Mouse (Mus musculus) limb, embryonic 14.5 days (tissue): ENCODE data around the gene Trim12a. TPM values are rescaled to one million over a fixed set of nuclear protein-coding genes. Genes with fewer than 3 reads are reported as not detected.
"Not testable (repeated sequence)": the region's sequence is repeated elsewhere in the genome, so short reads cannot be mapped to it uniquely, and the experiment has no call there.

Experiments used
- ATAC-seq: fragments of 200-750 bp; cut with Nextera tagmentation; 2 replicates; pipeline ENCODE4 v1.8.0; 2017; ENCODE audit warnings: low read depth, moderate number of reproducible peaks, moderate TSS enrichment; ENCODE audit not compliant: low FRiP score
- DNase-seq: peaks from one replicate; pipeline ENCODE4 v3.0.0-alpha.2; 2015; ENCODE audit warnings: low spot score
- H3K27ac ChIP-seq: fragments of 300-500 bp; sonication (generic); replicated peaks from 2 replicates; pipeline ENCODE4 v1.5.1; 2014; ENCODE audit warnings: low read depth, mild to moderate bottlenecking, low read length, moderate library complexity, mixed read lengths
- H3K27me3 ChIP-seq: fragments of 300-500 bp; sonication (generic); 2 replicates; pipeline ENCODE4 v1.6.1; 2014; ENCODE audit warnings: low read length, mixed read lengths; ENCODE audit not compliant: control insufficient read depth, insufficient read depth
- H3K36me3 ChIP-seq: fragments of 300-500 bp; sonication (generic); 2 replicates; pipeline ENCODE4 v1.6.1; 2014; ENCODE audit warnings: mild to moderate bottlenecking, low read length, moderate library complexity, mixed read lengths; ENCODE audit not compliant: control insufficient read depth, insufficient read depth
- H3K4me1 ChIP-seq: fragments of 300-500 bp; sonication (generic); 2 replicates; pipeline ENCODE4 v1.6.1; 2014; ENCODE audit warnings: antibody characterized with exemption, low read length, mixed read lengths; ENCODE audit not compliant: control insufficient read depth, insufficient read depth
- H3K4me2 ChIP-seq: fragments of 300-500 bp; sonication (generic); replicated peaks from 2 replicates; pipeline ENCODE4 v1.6.1; 2014; ENCODE audit warnings: low read depth, mild to moderate bottlenecking, low read length, moderate library complexity; ENCODE audit not compliant: severe bottlenecking
- H3K4me3 ChIP-seq: fragments of 300-500 bp; sonication (generic); replicated peaks from 2 replicates; pipeline ENCODE4 v1.5.1; 2014; ENCODE audit warnings: low read length
- H3K9ac ChIP-seq: fragments of 300-500 bp; sonication (generic); 2 replicates; pipeline ENCODE4 v1.6.1; 2014; ENCODE audit warnings: mild to moderate bottlenecking, low read depth, low read length, moderate library complexity; ENCODE audit not compliant: severe bottlenecking
- H3K9me3 ChIP-seq: fragments of 300-500 bp; sonication (generic); 2 replicates; pipeline ENCODE4 v1.6.1; 2016; ENCODE audit warnings: low read length; ENCODE audit not compliant: control insufficient read depth
- POLR2A ChIP-seq: fragments of 200-500 bp; IDR thresholded peaks from 2 replicates; pipeline ENCODE4 v1.8.0; 2012; ENCODE audit warnings: inconsistent platforms, mild to moderate bottlenecking, moderate library complexity, borderline replicate concordance; ENCODE audit not compliant: insufficient read depth, insufficient read length; ENCODE audit errors: extremely low read depth
- WGBS: fragments of 180-500 bp; shearing (Covaris S2); extraction: QIAGEN DNeasy Blood & Tissue Kit; methylation state at CpG from one replicate; pipeline ENCODE4 v1.1.7; 2014; 5-methylcytosine and 5-hydroxymethylcytosine counted together
- polyA plus RNA-seq, 2 experiments: library from polyadenylated mRNA; depleted of rRNA in 1 of 2; stranded (reverse) in 1 of 2; unstranded in 1 of 2; fragments of >200 nt; fragmentation: Nextera tagmentation in 1 of 2; extraction: Ambion mirVana in 1 of 2; gene quantifications; 2 replicates each; pipeline versions ENCODE4 v1.2.1 to v1.2.3; 2012 to 2014

Trim12a gene
- polyA plus RNA-seq, 2 experiments = 6.0 to 9.1 TPM

DNA sequence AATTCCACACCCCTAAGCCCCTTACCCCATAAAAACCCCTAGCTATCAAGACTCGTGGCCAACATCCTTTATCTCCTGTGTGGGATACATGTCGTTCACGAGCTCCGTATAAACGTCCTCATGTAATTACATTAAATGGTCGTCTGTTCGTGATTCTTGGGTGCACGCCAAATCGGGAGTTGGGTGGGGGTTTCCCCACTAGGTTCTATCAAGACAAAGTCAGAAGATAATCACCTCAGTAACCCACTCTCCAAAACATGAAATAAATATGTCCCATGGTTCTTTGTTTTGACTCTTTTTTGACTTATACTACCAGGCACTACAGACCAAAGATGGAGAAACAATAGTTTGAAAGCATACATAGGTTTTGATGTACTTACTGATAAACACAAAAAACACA, 6.8 kb upstream of the Trim12a start:
- Histone ChIP-seq H3K4me1 (no peaks in the 10 kb centered on the region), H3K27ac (no peak overlapping the region), H3K27me3 (no peaks in the 10 kb centered on the region), H3K4me2 (no peak overlapping the region), H3K9ac (no peak overlapping the region), H3K36me3 (no peaks in the 10 kb centered on the region), H3K9me3 (no peaks in the 10 kb centered on the region), H3K4me3 (no peak overlapping the region)
- WGBS = 69% methylated on average over 9 of the region's 9 CpGs
- no peak for TF ChIP-seq POLR2A
- ATAC-seq (no peak), DNase-seq (no peak)

DNA sequence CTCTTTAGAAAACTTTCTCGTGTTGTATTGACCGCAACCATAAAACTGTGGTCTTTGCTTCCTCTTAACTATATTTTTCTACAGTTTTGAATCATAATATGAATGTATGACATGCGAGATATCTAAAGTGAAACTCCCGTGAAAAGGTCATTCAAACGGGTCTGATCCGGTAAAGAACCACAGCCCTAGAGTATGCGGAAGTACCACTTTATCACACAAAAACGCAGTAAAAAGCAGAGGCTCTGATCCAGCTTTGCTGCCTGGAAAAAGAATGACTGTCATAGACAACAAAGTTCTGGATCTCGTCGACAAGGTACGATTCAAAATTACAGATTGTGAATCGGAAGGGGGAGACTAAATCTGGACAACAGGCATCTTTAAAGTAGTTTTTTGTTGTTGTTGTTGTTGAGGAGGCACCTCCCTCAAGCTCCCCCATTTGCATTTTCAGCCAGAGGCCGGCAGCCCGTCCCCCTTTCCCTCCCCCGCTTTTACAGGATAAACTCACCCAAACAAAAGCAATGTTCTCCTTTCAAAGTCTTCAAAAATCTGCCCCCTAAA, 391 bp downstream of the Trim12a start:
- WGBS = 11% methylated on average over 15 of the region's 15 CpGs
- DNase-seq = peak; percentile 11
- Histone ChIP-seq H3K27me3 (no peaks in the 10 kb centered on the region), H3K9me3 (no peaks in the 10 kb centered on the region), H3K4me3 (peak overlapping the region; percentile 37), H3K9ac (peak overlapping the region; percentile 38), H3K4me1 (no peaks in the 10 kb centered on the region), H3K4me2 (peak overlapping the region; percentile 49), H3K27ac (no peak overlapping the region; the same call in 1 of the 2 replicates), H3K36me3 (no peaks in the 10 kb centered on the region)
- no peak for TF ChIP-seq POLR2A
- peak; percentile 53; the same call in 1 of the 2 replicates for ATAC-seq

- no peak overlapping the region for H3K4me3 ChIP-seq
- H3K4me1 ChIP-seq = no peaks in the 10 kb centered on the region
- no peaks in the 10 kb centered on the region for H3K36me3 ChIP-seq
- H3K9ac ChIP-seq = no peak overlapping the region
- H3K27me3 ChIP-seq = no peaks in the 10 kb centered on the region
- no peaks in the 10 kb centered on the region for H3K9me3 ChIP-seq
- TF ChIP-seq POLR2A = no peak
- DNase-seq (no peak), ATAC-seq (no peak)
- H3K27ac ChIP-seq = no peak overlapping the region
- no peak overlapping the region for H3K4me2 ChIP-seq
- 82% methylated on average over 5 of the region's 5 CpGs for WGBS
Measured at GRCm38 (mm10) chr7:104291638-104292400, 23.4 kb downstream of the Trim12a start.

DNA sequence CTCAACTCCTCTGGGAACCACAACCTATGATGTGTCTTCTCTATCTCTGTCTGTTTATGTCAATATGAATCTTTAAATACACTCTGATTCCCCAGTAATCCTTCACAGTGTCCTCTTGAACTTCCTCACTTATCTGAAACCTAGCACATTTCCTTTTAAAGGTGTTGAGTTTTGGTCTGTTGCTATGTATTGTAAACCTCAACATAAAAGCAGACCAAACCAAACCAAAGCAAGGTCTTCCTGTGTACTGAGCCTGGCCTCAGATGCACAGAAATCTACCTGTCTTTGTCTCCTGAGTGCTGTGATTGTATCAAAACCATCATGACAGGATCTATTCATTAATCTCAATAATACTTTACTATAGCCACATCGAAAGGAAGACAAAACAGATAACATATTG, 24.6 kb downstream of the Trim12a start:
- DNase-seq (no peak), ATAC-seq (no peak)
- H3K4me3 ChIP-seq = no peak overlapping the region
- no peaks in the 10 kb centered on the region for H3K4me1 ChIP-seq
- no peaks in the 10 kb centered on the region for H3K27me3 ChIP-seq
- no peak overlapping the region for H3K4me2 ChIP-seq
- no peak overlapping the region for H3K9ac ChIP-seq
- no peaks in the 10 kb centered on the region for H3K9me3 ChIP-seq
- no peak overlapping the region for H3K27ac ChIP-seq
- H3K36me3 ChIP-seq = no peaks in the 10 kb centered on the region
- 91% methylated on average over 1 of the region's 1 CpGs for whole genome bisulfite sequencing
- no peak for TF ChIP-seq POLR2A

DNA sequence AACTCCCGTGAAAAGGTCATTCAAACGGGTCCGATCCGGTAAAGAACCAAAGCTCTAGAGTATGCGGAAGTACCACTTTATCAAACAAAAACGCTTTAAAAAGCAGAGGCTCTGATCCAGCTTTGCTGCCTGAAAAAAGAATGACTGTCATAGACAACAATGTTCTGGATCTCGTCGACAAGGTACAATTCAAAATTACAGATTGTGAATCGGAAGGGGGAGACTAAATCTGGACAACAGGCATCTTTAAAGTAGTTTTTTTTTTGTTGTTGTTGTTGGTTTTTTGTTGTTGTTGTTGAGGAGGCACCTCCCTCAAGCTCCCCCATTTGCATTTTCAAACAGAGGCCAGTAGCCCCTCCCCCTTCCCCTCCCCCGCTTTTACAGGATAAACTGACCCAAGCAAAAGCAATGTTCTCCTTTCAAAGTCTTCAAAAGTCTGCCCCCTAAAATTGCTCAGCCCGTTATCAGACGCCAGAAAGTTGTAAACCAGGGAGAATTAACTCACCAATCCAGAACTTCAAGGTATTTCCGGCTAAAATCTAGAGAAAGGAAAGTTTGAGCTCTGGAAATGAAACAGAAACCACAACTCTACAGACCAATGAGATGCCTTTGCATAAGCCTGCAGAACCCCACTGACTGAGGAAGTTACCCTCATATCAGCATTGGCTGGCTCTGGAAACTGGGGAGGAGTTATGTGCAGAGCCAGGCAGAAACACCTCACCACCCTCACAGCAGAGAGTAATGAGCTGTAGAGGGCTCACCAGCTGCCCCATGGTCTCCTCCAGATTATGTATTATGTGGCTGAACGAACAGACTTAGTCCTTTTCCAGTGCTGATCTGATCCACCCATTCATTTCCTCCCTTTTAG, 27.5 kb downstream of the Trim12a start, which contains the start of gene Trim5:
TSS of gene Trim5 (minus strand) at position 519 of the 868 bp plus-strand sequence.
- not testable (repeated sequence) for H3K4me2 ChIP-seq, H3K27me3 ChIP-seq, DNase-seq, H3K4me3 ChIP-seq, H3K9ac ChIP-seq, H3K27ac ChIP-seq, H3K4me1 ChIP-seq, H3K9me3 ChIP-seq, H3K36me3 ChIP-seq
- peak; percentile 74; the same call in 1 of the 2 replicates for ATAC-seq
- WGBS = 46% methylated on average over 14 of the region's 14 CpGs

DNA sequence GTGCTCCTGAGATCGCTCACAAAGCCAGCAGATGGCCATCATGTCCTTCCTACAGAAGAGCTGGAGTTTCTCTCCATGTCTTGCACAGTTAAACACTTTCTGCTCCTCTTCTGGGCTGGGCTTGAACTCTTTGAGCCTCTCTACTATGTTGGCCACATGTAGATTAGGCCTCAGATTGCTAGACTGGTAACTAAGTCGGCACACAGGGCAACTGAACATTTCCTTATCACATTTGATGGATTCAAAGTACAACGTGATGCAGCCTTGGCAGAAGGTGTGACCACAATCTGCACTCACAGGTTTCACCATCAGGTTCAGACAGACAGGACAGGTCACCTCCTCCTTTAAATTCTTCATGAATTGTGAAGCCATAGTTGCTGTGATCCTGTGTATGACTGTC, 35.9 kb downstream of the Trim12a start:
- DNase-seq, H3K27me3 ChIP-seq, H3K4me3 ChIP-seq, H3K4me2 ChIP-seq, H3K36me3 ChIP-seq, H3K9ac ChIP-seq, H3K9me3 ChIP-seq, H3K27ac ChIP-seq, H3K4me1 ChIP-seq, ATAC-seq: not testable (repeated sequence)
- 88% methylated on average over 3 of the region's 3 CpGs for WGBS

GRCm38 (mm10) chr7:104265335-104265734, 49.9 kb downstream of the Trim12a start:
- H3K4me2 ChIP-seq, H3K27me3 ChIP-seq, H3K27ac ChIP-seq, H3K9ac ChIP-seq, H3K4me3 ChIP-seq, H3K36me3 ChIP-seq, DNase-seq, H3K4me1 ChIP-seq, H3K9me3 ChIP-seq, ATAC-seq: not testable (repeated sequence)
- WGBS = 75% methylated on average over 2 of the region's 5 CpGs
